Mouse (Mus musculus) adrenal gland, postnatal 10 days (tissue): ENCODE measurements at regions not wholly inside any gene's neighbourhood (a gene's known extent, or its start where the extent isn't known, plus 50 kb on each side); places are given as distances from the start of the nearest gene placed in this dataset.

ENCODE experiments used
- DNase-seq: peaks from one replicate; pipeline ENCODE4 v3.0.0; 2021; ENCODE audit warnings: mixed read lengths

DNA sequence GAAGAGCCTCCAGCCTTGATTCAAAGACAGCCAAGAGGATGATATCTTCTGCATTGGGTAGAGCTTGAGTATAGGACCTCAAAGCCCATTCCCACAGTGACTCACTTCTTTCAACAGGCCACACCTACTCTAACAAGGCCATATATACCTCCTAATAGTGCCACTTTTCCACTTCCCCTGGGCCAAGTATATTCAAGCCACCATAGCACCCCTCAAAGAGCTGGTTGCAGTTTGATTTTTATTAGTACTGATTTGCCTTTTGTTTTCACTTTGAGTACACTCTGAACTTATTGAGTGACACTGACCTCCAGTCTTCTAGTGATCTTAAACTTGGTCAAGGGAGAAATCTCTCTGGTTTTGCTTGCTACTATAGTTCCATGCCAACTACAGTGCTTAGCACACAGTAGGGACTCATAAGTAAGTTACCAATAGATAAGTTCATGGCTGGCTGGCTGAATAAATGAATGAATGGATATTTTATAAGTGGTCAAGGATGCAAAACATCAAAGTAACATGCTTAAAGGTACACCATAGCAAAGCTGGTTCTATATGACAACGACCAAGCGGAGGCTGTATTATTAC is 64.5 kb upstream of the Lmo2 start:
- no peak for DNase-seq

DNA sequence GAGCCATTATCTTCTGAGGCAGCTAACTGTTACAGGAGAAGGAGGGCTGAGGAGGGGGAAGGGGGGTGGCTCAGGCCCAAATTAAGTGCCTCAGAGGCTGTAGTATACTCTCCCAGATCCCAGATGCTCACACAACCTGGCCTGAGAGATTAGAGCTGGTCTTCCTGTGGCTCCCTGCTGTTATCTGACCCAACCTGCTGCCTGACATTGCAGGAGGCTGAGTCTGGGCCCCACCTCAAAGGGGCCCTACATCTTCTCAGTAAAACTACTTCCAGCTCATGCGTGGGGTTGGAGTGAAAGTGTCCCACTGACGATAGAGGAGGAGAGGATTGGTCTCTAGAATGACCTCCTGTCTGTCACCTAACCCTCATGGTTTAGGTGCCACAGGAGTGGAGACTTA is 64.0 kb upstream of the Lmo2 start:
- DNase-seq, result no peak

- DNase-seq, result no peak
Observed at GRCm38 (mm10) chr2:103894981-103895676, 62.7 kb upstream of the Lmo2 start.

- peak; percentile 66 for DNase-seq
Observed at GRCm38 (mm10) chr2:103896160-103896559, 61.6 kb upstream of the Lmo2 start.

DNA sequence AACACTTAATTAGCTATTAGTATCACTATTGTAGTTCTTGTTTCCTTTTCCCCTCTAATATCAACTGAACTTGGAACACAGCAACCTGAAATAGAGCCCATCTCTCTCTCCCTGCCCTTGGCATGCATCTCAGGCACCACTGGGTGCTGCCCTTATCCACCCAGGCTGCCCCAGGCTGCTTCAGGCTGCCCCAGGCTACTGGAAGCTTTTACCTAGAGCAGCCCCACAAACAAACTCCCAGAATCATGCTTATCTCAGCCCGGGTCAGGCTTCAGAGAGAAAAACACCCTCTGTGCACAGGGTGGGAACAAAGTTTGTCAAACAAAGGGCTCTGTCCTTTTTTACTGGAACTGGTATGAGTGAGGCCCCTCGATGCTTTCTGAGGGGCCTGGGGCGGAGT is 61.0 kb upstream of the Lmo2 start:
- peak; percentile 10 for DNase-seq

- DNase-seq, result peak; percentile 24
Observed at GRCm38 (mm10) chr2:103899713-103900112, 58.1 kb upstream of the Lmo2 start.

DNA sequence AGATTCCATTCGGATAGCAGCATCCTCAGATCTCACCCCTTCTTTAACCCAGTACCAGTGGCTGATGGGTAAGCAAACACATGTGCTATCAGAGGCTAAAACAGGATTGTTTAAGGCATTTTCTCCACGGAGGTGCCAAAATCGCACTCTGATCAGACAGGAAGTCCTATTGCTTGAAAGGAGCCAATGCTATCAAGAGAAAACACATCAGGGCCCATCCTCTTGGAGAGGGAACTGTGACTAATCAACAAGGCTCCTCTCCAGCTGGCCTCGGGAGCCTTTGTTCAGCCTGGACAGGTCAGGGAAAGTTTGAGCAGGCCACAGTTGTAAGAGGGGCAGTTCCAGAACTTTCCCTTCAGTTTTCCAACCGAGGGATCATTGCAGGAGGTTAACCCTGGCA is 57.4 kb upstream of the Lmo2 start:
- peak; percentile 48 for DNase-seq

DNA sequence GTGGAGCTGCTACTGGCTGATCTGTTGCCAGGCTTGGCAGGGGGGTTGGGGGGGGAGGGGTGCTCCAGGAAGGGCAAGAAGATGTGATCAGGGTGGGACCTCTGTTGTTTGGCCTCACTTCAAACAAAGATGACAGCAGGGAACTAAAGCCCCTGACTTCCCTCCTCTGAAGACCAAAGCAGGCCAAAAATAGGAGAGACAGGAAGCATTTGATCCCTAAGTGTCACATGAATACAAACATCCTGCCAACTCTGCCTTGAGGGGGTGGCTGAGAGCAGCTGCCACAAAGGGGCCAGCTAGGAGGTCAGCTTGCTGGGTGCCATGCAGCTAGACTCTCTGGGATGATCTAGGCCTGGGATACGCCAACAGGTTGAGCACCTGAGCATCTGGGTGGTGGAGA is 56.3 kb upstream of the Lmo2 start:
- peak; percentile 22 for DNase-seq

GRCm38 (mm10) chr2:103902777-103903176 is 55.0 kb upstream of the Lmo2 start:
- DNase-seq, result no peak

DNA sequence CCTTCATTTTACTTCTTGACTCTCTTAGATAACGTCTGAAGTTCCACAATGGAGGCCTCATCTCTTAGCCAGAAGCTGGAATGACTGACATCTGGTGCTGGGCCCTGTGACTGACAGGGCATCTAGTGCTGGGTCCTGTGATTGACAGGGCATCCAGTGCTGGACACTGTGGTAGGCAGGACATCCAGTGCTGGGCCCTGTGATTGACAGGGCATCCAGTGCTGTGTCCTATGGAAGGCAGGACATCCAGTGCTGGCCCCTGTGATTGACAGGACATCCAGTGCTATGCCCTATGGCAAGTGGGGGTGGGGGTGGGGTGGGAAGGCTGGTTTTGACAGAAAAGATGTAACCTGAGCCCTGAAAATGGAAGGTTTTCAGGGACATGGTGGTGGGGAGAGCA is 52.1 kb upstream of the Lmo2 start:
- DNase-seq, result no peak

DNA sequence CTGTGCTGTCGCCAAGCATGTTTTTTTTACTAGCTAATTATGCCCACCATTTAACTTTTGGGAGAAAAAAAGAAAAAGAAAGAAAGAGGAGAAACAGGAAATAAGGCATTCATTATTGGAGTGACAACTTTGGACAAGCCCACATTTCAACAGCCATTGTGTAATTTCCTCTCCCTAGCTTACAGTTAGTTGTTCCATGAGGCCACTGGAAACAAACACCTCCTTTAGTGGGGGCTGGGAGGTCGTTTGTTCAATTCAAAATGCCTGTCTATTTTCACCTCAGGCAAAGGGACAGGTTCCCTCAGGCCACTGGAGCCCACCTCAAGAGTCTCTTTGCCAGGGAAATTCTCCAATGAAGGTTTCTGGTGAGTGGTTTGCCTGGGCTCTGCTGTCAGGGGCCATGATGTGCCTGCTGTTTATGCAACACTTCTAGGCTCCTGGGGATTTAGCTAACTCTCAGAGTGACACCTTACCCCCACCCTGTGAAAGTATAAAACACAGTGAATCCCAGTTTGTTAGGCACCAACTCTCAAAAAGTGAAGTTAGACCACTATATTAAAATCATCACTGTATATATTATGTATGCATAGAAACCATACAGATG is 51.1 kb upstream of the Lmo2 start:
- peak; percentile 10 for DNase-seq
